Mouse (Mus musculus): Measurements from ENCODE around the gene Tgm2.

DNA sequence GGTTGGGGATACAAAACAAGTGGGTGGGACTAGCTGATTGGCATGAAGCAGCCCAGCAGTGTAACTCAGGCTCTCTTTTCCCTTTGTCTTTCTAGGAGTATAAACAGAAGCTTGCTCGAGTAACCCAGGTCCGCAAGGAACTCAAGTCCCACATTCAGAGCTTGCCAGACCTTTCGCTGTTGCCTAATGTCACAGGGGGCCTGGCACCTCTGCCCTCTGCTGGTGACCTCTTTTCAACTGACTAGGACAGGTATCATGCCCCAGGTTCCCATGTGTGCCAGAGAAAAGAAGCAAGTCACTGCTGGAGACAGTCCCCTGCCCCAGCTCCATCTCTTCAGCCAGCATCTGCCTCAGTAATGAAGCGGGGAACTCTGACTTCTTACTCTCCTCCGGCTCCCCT, 71.4 kb downstream of the Tgm2 start:
- TF ChIP-seq CTCF (IDR thresholded peaks at IDR 0.05) (no peak), EP300 (IDR thresholded peaks at IDR 0.05) (no peak)
